Mouse (Mus musculus) hindbrain, postnatal 0 days (tissue): ENCODE results near the gene Farp1. TPM values are rescaled to one million over a fixed set of nuclear protein-coding genes. Genes with fewer than 3 reads are reported as not detected.
A peak's percentile ranks its signal among the peaks of the same experiment; 100 is the strongest.

ENCODE experiments used
- ATAC-seq: fragments of 200-750 bp; cut with Nextera tagmentation; 2 replicates; pipeline ENCODE4 v1.8.0; 2017; ENCODE audit warnings: mild to moderate bottlenecking, moderate TSS enrichment, moderate library complexity
- DNase-seq: peaks from one replicate; pipeline ENCODE4 v3.0.0-alpha.2; 2015; ENCODE audit warnings: low spot score
- H3K27ac ChIP-seq: fragments of 300-500 bp; sonication (generic); 2 replicates; pipeline ENCODE4 v1.5.1; 2014; ENCODE audit warnings: mild to moderate bottlenecking
- H3K27me3 ChIP-seq: fragments of 300-500 bp; sonication (generic); 2 replicates; pipeline ENCODE4 v1.6.1; 2014; ENCODE audit warnings: low read length, mixed read lengths; ENCODE audit not compliant: insufficient read depth
- H3K36me3 ChIP-seq: fragments of 300-500 bp; sonication (generic); 2 replicates; pipeline ENCODE4 v1.6.1; 2014; ENCODE audit warnings: low read length, mixed read lengths; ENCODE audit not compliant: insufficient read depth
- H3K4me1 ChIP-seq: fragments of 300-500 bp; sonication (generic); 2 replicates; pipeline ENCODE4 v1.6.1; 2014; ENCODE audit warnings: antibody characterized with exemption, low read length, mixed read lengths; ENCODE audit not compliant: insufficient read depth
- H3K4me2 ChIP-seq: fragments of 300-500 bp; sonication (generic); 2 replicates; pipeline ENCODE4 v1.6.1; 2014; ENCODE audit warnings: low read depth, mild to moderate bottlenecking, low read length, moderate library complexity, mixed read lengths
- H3K4me3 ChIP-seq: fragments of 300-500 bp; sonication (generic); 2 replicates; pipeline ENCODE4 v1.5.1; 2014; ENCODE audit warnings: low read length
- H3K9ac ChIP-seq: fragments of 300-500 bp; sonication (generic); replicated peaks from 2 replicates; pipeline ENCODE4 v1.6.1; 2014; ENCODE audit warnings: mild to moderate bottlenecking, low read length, moderate library complexity, mixed read lengths
- H3K9me3 ChIP-seq: fragments of 300-500 bp; sonication (generic); 2 replicates; pipeline ENCODE4 v1.6.1; 2016; ENCODE audit warnings: low read length, mixed read lengths
- CTCF ChIP-seq: IDR thresholded peaks from 2 replicates; pipeline ENCODE4 v1.5.1; 2016; ENCODE audit warnings: antibody characterized with exemption, control low read depth, low read depth
- WGBS: fragments of 180-500 bp; shearing (Covaris S2); extraction: QIAGEN DNeasy Blood & Tissue Kit; methylation state at CpG from one replicate; pipeline ENCODE4 v1.1.7; 2014; 5-methylcytosine and 5-hydroxymethylcytosine counted together
- polyA plus RNA-seq: library from polyadenylated mRNA; unstranded; fragments of >200 nt; fragmentation: Nextera tagmentation; extraction: Ambion mirVana; gene quantifications from 2 replicates; pipeline ENCODE4 v1.2.1, GENCODE M21; 2015
- total RNA-seq: library from RNA; depleted of rRNA; stranded (reverse); fragments of >200 nt; gene quantifications from 2 replicates; pipeline ENCODE4 v1.2.3, GENCODE M21; 2014

Gene Farp1
- total and polyA plus RNA-seq, 2 experiments from 2014 or later, result 31.7 to 99.0 TPM

DNA sequence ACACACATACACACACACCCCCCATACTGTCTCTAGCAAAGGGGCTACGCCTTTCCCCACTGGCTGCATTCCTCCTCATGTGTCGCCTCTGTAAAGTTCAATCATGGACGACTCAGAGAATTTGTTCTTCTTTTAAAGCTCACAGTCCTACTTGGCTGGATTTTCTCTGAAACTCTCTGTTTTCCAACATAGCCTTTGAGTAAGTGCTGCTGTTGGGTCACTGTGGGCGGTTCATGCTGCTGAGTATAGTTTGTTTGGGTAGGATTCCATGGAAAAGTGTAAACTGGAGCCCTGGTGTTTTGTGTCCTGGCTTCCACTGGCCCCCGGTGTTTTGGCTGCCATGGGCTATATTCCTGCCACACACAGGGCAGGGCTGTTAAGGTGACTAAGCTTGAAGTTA lies 157.4 kb downstream of the Farp1 start:
- Histone ChIP-seq H3K4me2 (no peak overlapping the region), H3K9me3 (0 out of 2 replicates have a peak, but pooled peaks cover 3% of the 10 kb centered on the region), H3K27me3 (no peaks in the 10 kb centered on the region), H3K36me3 (no peaks in the 10 kb centered on the region), H3K9ac (no peak overlapping the region), H3K4me3 (no peak overlapping the region), H3K27ac (peak overlapping the region; percentile 72), H3K4me1 (no peaks in the 10 kb centered on the region; the same call in 1 of the 2 replicates)
- no peak for TF ChIP-seq CTCF
- 64% methylated on average over 5 of the region's 5 CpGs for WGBS
- no peak for DNase-seq
- ATAC-seq, result peak; percentile 27; the same call in 1 of the 2 replicates

- ATAC-seq (no peak), DNase-seq (no peak)
- no peak overlapping the region for H3K4me3 ChIP-seq
- no peaks in the 10 kb centered on the region for H3K36me3 ChIP-seq
- 90% methylated on average over 2 of the region's 2 CpGs for WGBS
- no peak overlapping the region for H3K27ac ChIP-seq
- H3K4me2 ChIP-seq, result no peak overlapping the region
- TF ChIP-seq CTCF, result no peak
- H3K9me3 ChIP-seq, result 0 out of 2 replicates have a peak, but pooled peaks cover 3% of the 10 kb centered on the region
- H3K27me3 ChIP-seq, result no peaks in the 10 kb centered on the region
- H3K4me1 ChIP-seq, result no peaks in the 10 kb centered on the region; the same call in 1 of the 2 replicates
- H3K9ac ChIP-seq, result no peak overlapping the region
Measured at GRCm38 (mm10) chr14:121193981-121194380, 159.0 kb downstream of the Farp1 start.

GRCm38 (mm10) chr14:121198915-121199572 lies 164.0 kb downstream of the Farp1 start:
- ATAC-seq, result peak; percentile 90
- Histone ChIP-seq H3K27ac (peak overlapping the region; percentile 71), H3K36me3 (no peaks in the 10 kb centered on the region), H3K4me3 (no peak overlapping the region), H3K4me1 (no peaks in the 10 kb centered on the region), H3K9ac (no peak overlapping the region), H3K27me3 (no peaks in the 10 kb centered on the region), H3K4me2 (no peak overlapping the region), H3K9me3 (0 out of 2 replicates have a peak, but pooled peaks cover 3% of the 10 kb centered on the region)
- DNase-seq, result peak; percentile 69
- no peak for TF ChIP-seq CTCF
- WGBS, result 57% methylated on average over 14 of the region's 14 CpGs

DNA sequence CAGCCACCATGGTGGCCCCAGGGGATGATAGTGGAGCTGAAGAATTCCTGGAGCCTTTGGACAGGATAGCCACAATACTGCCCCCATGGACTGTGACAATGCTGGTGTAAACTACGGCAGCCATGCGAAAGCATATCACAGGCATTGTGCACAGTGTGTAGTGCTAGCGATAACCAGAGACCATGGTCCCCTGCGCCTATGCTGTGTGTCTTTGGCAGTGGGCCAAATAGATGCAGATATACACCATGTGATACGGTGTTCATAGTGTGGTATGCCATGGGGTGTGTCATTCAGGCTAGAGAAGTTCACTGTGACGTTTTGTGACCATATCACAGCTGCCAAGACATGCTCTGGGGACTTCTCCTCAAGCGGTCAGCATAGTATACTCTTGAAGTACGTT lies 164.8 kb downstream of the Farp1 start:
- peak overlapping the region; percentile 71 for H3K27ac ChIP-seq
- no peak overlapping the region for H3K4me3 ChIP-seq
- WGBS, result 55% methylated on average over 8 of the region's 8 CpGs

DNA sequence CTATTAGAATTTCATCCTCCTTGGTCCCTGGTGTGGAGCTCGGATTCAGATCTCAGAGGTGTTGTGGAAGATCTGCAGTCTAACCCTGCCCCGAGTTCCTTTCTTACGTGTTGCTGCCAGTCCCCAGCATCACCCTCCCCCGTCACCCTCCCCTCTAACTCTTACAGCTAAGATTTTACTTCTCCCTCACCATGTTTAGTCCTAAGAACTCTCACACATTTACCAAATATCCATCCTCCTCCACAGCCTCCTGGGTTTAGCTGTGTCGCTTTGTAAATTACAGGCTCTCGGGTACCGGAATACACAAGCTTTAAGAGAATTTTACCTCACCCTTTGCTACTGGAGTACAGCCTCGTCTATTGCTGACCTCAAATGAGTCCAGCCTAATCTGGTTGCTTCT lies 165.4 kb downstream of the Farp1 start:
- H3K36me3 ChIP-seq, result no peaks in the 10 kb centered on the region
- 76% methylated on average over 8 of the region's 8 CpGs for WGBS
- no peak for ATAC-seq
- H3K27me3 ChIP-seq, result no peaks in the 10 kb centered on the region
- H3K9ac ChIP-seq, result no peak overlapping the region
- H3K27ac ChIP-seq, result no peak overlapping the region
- no peak for TF ChIP-seq CTCF
- no peak overlapping the region for H3K4me2 ChIP-seq
- H3K9me3 ChIP-seq, result 0 out of 2 replicates have a peak, but pooled peaks cover 3% of the 10 kb centered on the region
- H3K4me3 ChIP-seq, result no peak overlapping the region
- H3K4me1 ChIP-seq, result no peaks in the 10 kb centered on the region
- DNase-seq, result no peak

More for the DNA sequence above, 164.8 kb downstream of the Farp1 start:
- Histone ChIP-seq H3K9ac (no peak overlapping the region), H3K4me1 (no peaks in the 10 kb centered on the region), H3K9me3 (0 out of 2 replicates have a peak, but pooled peaks cover 3% of the 10 kb centered on the region), H3K4me2 (no peak overlapping the region), H3K36me3 (no peaks in the 10 kb centered on the region), H3K27me3 (no peaks in the 10 kb centered on the region)
- DNase-seq, result no peak
- no peak for TF ChIP-seq CTCF
- ATAC-seq, result peak; percentile 46; the same call in 1 of the 2 replicates

DNA sequence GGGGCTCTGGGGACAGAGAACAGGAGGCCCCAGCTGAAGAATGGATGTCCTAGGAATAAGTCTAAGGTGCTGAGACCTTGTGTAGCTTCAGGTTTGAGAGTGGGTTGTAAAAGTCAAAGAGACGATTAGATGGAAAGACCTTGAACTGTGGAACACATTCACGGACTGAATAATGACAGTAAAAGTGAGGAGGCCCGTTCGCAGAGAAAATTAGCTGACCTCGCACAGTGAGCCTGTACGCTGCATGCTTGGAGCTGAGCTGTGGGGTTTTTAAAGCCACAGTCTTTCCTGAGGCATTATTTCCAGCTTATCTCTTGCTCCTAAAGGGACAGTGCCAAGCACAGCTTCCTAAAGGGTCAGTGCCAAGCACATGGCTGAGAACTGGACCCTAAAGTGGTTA lies 166.2 kb downstream of the Farp1 start:
- TF ChIP-seq CTCF, result no peak
- Histone ChIP-seq H3K9me3 (no peaks in the 10 kb centered on the region), H3K4me2 (no peak overlapping the region), H3K27ac (peak overlapping the region; percentile 45; the same call in 1 of the 2 replicates), H3K27me3 (no peaks in the 10 kb centered on the region), H3K4me1 (no peaks in the 10 kb centered on the region), H3K9ac (no peak overlapping the region), H3K4me3 (no peak overlapping the region), H3K36me3 (no peaks in the 10 kb centered on the region)
- DNase-seq (no peak), ATAC-seq (no peak)
- 69% methylated on average over 6 of the region's 6 CpGs for WGBS

GRCm38 (mm10) chr14:121205459-121205858 lies 170.5 kb downstream of the Farp1 start:
- H3K9ac ChIP-seq, result no peak overlapping the region
- H3K27me3 ChIP-seq, result no peaks in the 10 kb centered on the region
- no peak for TF ChIP-seq CTCF
- H3K4me3 ChIP-seq, result no peak overlapping the region
- H3K27ac ChIP-seq, result no peak overlapping the region
- 74% methylated on average over 3 of the region's 3 CpGs for WGBS
- no peaks in the 10 kb centered on the region for H3K36me3 ChIP-seq
- no peak overlapping the region for H3K4me2 ChIP-seq
- H3K9me3 ChIP-seq, result no peaks in the 10 kb centered on the region
- H3K4me1 ChIP-seq, result no peaks in the 10 kb centered on the region
- DNase-seq (no peak), ATAC-seq (no peak)
